Mouse (Mus musculus): ENCODE data around the gene Mylk.

DNA sequence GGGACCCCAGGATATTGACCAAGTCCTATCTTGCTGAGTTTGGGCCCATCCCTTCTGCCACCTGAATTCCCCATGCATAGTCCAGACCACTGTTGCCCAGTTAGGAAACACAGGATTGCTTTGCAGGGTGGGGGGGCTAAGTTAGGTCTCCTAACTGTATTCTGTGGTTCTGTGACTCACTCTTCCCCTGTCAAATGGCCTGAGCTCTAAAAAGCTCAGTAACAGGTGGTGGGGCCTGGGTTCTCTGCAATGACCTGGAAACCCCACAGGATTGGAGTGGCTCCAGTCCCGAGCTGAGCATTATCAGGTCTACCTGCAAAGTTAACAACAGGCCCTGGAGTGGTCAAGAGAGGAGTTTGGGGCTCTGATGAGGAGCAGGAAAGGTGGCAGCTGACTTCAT, 47.5 kb downstream of the Mylk start:
- no peak for TF ChIP-seq CTCF (IDR thresholded peaks at IDR 0.05; ENCODE audit: borderline replicate concordance, insufficient read depth, low read depth, low read length)
- TF ChIP-seq POLR2A (IDR thresholded peaks at IDR 0.05; ENCODE audit: borderline replicate concordance, insufficient read depth, low read length), result no peak

Data from cerebellum, adult 2 months (tissue).